Mouse (Mus musculus): ENCODE measurements around the gene Acvr2b. TPM values are rescaled to one million over a fixed set of nuclear protein-coding genes. Genes with fewer than 3 reads are reported as not detected.
A peak's percentile ranks its signal among the peaks of the same experiment; 100 is the strongest.

Gene Acvr2b
- total RNA-seq, 4 experiments from 2014 or later = 10.6 to 14.9 (median 13.3) TPM

DNA sequence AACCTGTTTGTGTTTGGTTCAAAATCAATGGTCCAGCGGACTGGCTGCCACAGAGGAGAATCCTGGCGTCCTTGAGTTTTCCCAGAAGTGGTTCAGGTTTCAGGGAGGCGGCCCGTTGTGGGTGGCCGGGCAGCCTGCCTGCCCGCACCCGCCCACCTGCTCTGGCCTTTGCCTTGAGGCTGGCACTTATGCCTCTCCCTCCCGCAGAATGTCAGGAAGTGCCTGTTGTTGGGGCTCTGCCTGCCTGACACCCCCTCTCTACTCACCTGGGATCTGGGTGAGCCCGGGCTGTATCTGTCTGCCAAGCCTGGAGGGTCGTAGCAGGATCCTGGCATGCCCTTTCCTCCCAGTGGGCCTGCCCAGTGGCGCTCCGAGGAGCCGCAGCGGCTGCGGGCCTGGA lies 6.0 kb downstream of the Acvr2b start:
- no peak for DNase-seq (ENCODE audit: low spot score in 2 of 2)

DNA sequence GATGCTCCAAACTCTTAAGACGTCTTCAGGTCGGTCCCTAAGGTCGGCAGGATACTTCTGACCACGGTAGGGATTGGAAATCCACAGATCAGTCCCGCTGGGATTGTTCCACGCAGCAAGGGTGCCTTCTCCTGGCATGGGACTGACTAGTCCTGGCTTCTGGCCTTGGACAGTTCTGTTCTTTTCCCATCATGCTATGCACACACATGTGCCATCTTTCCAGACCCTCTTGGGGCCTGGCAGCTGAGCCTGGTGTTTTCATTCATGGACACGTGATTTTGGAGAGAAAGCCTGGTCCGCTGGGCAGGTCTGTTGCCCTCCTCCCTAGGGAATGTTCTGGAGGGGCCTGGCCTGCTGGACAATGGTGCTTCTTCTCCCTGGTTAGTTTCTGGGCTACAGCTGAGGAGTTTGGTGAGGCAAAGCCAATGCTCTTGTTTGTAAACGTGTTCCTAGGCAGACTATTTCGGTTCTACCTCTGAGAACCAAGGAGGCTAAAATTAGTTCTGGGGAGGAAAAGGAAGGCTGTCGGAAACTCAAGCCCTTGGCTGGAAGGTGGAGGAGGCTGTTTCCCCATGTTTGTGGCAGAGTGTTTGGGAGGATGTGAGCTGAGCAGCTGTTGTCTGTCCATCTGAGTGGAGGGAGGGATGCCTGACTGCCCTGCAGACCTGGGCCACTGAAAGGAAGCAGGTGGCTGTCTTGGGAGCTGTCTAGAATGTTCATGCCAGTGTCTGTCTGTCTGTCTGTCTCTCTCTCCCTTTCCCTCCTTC lies 7.2 kb downstream of the Acvr2b start:
- no peak for DNase-seq (ENCODE audit: low spot score in 2 of 2)

DNA sequence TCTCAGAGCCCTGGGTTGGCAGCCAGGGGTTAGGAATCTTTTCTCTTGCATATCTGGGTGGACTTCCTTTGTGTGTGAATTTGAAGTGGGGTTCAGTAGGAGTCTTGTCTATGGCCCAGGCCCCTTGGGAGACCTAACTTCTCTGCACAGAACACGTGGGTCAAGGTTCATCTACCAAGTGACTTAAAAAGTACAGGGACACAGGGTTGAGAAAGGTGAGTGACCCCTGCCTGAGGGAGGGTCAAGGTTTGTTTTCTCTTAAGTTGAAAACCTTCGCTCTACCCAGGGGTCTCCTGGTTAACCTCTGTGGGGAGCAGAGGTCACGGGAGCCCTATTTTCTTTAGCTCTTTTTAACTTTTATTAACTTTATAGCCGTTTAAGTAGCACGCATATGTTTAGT lies 7.9 kb downstream of the Acvr2b start:
- no peak for DNase-seq (ENCODE audit: low spot score in 2 of 2)

DNA sequence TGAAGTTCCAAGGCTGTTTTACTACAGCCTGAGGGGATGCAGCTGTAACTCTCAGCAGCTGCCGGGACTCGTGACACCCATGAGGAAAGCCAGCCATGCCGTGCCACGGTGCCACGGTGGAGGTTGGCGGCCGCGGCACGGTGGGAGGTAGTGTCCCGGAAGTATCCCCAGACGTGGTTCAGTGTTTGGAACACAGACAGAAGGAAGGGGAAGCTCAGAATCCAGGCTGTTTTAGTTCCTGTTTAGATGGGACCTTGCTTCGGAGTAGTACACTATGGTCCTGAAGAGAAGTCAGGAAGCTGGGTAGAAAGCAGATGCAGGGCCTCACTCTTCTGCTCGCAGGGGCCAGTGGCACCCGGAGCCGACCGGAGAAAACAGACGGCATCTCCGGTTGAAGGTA lies 16.1 kb downstream of the Acvr2b start:
- no peak for DNase-seq (ENCODE audit: low spot score in 2 of 2)

DNA sequence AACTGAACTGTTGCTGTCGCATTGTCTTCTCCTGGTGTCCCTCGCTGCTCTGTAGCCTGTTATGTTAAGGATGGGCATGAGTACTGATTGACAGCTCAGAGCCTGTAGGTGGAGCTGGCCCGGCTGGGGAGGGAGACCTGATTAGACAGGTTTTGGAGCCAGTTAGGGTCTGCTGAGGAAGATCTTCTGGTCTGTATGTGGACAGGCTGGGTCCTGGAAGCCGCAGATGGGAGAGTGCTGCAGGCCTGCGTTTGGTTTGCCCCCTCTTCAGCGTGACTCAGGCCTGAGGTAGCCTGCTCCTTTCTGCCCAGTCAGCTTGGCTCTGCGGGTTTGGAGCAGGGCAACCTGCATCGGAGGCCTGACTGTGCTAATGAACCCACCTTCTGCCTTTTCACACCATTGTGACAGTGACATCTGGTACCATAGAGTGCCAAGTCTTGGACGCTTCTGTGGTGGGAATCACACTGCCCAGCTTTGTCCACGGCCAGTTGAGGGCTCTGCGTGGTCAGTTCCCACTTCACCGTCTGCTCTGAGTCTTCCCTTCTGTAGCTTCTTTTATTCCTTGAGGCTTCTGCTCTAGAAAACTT lies 18.0 kb downstream of the Acvr2b start:
- DNase-seq (ENCODE audit: low spot score in 2 of 2) = no peak

DNA sequence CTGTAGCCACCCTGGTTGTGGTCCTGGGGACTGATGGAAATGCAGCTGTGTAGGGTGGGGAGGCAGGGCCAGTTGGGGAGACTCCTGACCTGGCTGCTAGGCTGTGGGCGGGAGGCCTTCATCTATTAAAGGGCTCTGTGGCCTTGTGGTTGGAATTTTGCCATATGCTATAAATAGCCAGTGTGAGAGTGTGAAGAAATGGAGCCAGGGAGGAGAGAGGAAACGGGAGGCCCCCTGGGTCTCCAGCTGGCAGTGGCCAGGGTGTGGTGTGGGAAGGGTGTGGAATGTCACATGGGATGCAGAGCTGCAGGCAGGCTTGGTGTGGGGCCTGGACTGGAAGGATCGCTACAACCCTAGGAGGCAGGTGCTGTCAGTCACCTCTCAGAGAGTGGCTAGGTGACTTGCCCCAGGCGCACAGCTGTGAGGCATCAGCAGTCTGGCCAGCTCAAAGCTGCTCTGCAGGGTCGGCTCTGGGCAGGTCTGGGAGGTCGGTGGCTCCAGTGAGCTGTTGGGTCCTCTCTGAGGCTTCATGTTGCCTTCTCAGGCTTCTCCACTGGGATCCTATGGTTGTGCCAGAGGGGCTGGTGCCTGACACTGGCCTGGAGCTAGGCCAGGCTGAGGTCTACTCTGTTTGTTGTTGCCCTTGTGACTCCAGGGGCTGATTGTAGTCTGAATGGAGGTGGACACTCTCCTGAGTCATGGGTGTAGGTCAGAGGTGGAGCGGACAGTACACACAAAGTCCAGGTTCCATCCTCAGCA lies 23.5 kb downstream of the Acvr2b start:
- DNase-seq (ENCODE audit: low spot score in 2 of 2) = no peak

DNA sequence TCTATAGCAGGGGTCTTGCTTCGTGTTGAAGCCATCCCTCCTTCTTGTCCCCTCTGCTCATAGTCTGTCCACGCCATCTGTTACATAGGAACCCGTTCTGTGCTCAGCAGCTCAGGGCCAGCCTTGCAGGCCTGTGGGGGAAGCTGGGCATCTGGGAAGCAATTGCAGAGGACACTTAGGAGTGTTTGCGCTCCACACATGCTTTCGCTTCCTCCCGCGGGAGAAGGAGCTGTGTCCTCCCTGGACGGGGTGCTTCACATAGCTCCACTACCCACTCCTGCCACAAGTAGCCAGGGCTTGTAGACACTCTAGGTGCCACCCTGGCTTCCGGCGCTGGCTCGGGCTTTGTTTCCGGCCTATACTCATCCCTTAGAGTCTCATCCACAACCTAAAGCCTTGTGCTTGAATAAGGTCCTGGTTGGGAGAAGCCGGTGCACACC lies 24.1 kb downstream of the Acvr2b start:
- DNase-seq (ENCODE audit: low spot score in 2 of 2) = no peak

DNA sequence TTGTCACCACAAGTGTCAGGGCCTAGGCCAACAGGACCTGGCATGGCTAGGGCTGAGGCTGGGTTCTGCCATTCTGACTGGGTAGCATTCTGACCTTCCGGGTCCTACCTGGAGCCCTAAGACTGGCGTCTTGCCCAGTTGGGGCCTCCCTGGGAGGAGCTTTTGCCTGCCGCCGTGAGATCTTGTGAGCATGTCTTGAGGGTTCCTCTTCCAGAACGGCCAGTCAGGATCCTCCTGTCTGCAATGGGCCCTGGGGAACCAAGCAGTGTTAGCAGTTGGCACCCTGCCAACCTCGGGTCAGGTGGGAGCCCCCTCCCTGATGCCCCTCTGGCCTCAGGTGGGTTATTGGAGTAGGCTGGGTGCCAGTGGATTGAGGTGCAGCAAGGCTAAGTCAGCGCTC lies 24.6 kb downstream of the Acvr2b start:
- DNase-seq (ENCODE audit: low spot score in 2 of 2) = no peak

DNA sequence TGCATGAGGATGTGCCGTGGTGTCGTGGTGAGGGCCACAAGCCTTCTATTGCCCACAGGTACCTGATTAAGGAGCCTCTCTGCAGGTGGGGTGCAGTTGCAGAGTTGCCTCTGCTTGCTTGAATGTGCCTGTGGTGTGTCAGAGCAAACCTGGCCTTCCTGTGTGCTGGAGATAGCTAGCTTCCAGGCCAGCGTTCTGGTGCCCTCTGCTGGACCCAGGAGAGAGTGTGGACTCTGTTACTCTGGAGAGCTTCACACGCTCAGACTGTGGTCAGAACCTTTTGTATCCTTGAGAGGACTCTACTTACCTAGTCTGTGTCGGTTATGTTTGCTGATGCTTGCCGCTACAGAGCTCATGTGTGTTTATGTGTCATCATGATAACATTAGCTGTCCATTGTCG lies 28.4 kb downstream of the Acvr2b start:
- peak; percentile 66 to 82 for DNase-seq (ENCODE audit: low spot score in 2 of 2)

DNA sequence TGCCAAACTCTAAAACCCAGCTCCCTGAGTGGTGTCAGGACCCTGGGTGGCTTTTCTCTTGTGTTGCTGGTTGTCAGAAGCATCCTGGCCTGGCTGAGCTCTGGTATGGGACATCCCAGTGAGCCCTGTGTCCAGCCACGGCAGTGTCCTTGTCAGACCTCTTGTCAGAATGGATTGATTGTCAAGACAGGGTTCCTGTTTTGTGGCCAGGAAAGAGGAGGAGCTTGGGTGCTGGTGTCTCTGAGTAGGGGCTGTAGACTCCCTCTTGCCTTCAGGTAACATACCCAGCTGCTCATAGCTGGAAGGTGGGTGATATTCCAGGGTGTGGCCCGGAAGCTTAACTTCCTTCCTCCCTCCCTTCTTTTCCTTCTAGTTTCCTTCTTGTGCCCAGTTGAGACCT lies 33.9 kb downstream of the Acvr2b start:
- DNase-seq (ENCODE audit: low spot score in 2 of 2) = no peak

DNA sequence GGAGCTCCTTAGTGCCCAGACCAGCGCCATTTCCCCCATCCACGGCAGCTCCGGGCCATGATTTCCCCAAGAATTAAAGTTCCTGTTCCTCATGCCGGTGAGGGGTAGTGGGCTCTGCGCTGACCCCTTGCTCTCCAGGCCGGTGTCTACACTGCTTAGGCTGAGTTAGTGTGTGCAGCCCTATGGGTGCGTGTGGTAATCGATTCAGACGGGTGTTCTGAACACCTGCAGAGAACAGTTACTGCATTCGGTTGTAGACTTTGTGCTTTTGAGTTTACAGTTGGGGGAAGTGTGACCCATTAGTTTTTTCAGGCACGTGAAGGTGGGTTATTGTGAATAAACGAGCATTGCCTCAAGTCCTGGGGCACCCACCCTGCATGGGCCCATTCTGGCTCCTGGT lies 36.1 kb downstream of the Acvr2b start:
- DNase-seq (ENCODE audit: low spot score in 2 of 2) = no peak

DNA sequence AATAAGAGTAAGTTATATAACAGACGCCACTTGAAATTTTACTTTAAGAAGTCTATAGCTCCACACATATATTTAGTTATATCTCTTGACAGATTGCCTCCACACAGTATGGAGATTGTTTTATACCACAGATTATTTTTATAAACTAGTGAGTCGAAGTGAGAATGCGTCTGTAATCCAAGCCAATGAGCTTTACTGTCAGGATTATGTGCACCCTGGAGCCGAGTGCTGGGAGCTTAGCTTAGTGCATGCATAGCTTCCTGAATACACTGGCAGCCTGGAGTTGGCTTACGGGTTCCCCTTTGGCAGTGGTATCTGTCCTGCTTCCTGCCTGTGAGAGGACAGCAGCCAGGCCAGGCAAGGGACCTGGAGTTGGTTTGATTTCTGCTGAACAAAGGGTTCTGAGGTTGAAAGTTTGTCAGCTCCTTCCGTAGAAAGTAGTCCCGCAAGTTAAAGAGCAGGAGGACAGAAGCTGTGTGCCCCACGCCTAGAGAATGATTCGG lies 36.6 kb downstream of the Acvr2b start:
- no peak for DNase-seq (ENCODE audit: low spot score in 2 of 2)

DNA sequence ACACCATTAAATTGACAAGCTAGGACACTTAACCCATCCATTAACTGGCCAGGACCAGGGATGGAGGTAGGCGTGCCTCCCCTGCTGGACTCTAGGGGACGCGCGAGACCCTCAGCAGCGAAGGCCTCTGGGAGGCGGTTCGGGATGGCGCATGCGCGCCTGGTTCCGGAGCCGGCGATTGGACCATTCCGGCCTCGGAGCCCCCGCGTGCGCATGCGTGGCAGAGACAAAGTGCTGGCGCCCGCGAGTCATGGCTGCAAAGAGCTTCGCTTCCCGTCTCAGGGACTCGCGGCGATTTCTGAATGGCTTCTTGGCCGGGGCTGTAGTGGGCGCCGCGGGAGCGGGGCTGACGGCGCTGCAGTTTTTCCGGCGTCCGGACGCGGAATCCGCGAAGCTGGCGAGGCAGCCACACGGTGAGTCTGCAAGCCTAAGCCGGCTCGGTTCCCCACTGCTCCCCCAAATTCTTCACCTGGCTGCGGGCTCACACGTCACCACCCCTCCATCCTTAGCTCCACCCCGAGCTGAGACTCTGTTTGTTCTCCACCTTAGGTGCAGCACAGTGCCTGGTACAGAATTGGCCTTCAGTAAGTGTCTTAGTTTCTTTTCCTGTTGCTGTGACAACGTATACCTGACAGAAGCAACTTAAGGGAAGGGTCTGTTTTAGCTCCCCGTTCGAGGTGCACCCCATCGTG lies 43.0 kb downstream of the Acvr2b start, which contains the start of gene Exog:
Gene Exog (plus strand): TSS at position 206 of the 692 bp plus-strand sequence.
- peak; percentile 95 to 99 for DNase-seq (ENCODE audit: low spot score in 2 of 2)

DNA sequence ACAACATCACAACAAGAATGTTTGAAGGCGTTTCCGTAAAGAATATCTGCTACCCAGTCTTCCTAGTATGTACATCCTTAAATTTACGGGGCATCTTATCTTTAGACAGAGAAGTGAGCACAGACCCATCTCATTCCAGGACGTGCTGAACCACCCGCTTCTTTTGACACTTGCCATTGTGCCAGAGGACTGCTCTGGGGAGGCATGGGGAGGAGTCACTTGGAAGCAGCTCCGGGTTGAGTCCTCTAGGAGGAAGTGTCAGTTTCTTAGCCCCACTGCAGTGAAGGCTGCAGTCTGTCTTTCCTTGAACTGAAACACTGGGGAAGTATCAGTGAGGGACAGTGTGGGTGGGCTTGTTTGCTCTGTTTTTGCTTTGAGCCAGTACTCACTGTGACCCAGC lies 43.8 kb downstream of the Acvr2b start:
- no peak for DNase-seq (ENCODE audit: low spot score in 2 of 2)

DNA sequence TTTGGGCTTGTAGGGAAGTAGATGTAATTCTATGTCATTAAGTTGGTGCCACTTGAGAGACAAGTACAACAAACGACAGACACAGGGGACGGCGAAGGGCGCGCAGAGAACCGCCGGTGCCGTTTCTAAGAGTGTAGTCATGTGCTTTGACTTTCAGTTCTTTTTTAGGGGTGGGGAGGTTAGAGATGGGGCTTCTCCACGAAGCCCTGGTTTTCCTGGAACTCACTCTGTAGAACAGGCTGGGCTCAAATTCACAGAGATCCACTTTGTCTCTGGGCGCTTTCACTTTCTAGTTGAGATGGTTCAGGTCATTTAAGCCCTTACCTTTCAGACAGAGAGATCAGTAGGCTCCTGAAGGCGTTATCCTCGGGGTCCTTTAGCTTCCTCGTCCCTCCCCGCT lies 54.0 kb downstream of the Acvr2b start:
- no peak for DNase-seq (ENCODE audit: low spot score in 2 of 2)

DNA sequence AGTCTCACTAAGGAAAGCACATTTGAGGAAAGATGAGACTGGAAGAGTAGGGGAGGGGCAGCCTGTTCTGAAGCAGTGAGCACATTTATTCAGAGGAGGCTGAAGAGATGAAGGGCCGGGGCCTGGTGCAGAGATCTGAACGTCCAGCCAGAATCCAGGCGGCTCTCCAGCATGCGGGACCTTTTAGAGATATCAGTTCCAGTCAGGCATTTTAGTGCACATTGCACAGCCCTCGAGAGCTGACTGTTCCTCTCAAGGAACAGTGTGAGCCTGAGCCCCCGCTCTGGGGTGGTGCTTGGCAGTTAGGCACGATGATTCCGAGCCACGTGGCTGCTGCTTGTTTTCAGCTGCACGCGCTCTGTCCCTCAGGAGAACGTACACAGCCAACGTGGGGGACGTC lies 55.2 kb downstream of the Acvr2b start:
- DNase-seq (ENCODE audit: low spot score in 2 of 2) = no peak

DNA sequence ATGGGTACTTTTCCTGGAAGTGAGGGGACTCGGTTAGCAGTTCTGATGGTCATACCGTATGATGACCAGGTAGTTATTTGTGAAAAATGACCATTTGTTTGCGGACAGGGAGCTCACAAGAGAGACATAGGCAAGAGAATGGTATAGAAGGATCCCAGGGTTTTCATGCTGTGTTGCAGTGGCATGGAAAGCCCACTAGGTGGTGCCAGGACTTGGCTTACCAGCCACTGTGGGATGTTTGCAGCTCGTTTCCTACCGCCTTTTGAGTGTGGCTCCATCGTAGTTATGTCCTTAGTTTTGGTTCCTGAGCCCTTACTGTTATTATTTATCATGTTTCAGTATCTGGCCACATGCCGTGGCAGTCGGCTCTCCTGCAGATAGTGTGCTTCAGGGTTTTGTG lies 58.5 kb downstream of the Acvr2b start:
- peak; percentile 45 to 81 for DNase-seq (ENCODE audit: low spot score in 2 of 2)

DNA sequence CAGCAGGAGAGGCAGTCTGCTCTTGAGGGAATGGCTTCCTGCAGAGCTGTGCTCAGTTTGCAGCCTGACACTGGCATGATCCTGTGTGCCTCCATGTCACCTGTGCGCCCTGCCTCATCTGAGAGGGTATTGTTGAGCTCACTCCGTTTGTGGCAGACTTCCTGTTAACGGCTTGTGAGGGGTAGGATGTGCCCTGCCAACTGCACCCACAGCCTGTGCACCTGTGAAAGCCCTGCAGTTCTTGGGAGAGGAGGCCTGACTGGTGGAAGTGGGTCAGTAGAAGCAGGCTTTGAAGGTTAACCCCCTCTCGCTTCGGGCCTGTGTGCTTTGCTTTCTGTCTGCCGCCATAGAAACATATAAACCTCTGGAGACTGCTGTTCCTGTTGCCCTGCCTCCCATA lies 63.1 kb downstream of the Acvr2b start:
- DNase-seq (ENCODE audit: low spot score in 2 of 2) = no peak

DNA sequence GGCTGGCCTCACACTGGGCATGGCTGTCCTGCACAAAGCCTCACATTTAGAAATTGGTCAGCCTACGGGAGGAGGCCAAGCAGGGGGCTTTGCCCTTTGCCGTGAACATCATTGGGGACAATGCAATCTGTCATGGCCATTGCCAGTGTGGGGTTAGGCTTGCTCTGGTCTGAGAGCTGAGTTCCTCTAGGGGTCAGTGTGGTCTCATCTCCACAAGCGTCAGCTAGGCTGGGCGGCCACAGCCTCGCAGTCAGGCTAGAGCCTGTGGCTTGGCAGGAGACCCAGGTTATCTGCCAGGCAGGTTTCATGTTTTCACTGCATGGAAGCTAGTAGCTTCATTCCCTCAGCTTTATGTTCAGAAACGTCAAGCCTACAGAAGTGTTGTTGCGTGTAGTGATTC lies 63.7 kb downstream of the Acvr2b start:
- DNase-seq (ENCODE audit: low spot score in 2 of 2) = no peak

DNA sequence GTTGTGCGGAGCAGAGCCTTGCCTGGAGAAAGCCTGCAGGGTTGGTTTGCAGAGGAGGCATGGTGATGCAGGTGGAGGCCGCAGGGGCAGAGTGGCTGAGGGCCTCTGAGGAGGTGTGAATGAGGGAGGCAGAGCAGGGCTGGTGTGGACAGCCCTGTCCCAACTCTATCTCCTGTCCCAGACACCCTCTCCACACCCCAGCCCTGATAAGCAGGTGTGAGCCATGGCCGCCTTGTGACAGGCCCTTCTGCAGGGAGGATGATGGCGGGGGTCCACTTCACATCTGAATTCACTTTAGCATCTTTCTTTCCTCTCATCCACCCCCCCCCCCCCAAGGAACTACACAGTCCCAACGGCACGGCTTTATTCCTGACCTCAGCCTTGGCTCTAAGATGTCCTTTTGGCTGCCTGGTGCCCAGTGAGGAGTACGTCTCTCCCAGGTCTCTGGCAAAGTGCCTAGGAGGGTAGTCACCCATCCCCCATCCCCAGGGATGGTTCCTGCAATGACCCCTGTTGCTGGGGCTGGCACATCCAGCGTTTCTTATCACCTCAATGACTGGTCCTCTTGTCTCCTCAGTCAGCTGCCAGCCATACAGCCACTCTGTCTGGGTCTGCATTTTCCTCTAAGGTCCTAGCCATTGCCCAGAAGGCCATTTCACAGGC lies 67.9 kb downstream of the Acvr2b start:
- DNase-seq (ENCODE audit: low spot score in 2 of 2) = no peak

DNA sequence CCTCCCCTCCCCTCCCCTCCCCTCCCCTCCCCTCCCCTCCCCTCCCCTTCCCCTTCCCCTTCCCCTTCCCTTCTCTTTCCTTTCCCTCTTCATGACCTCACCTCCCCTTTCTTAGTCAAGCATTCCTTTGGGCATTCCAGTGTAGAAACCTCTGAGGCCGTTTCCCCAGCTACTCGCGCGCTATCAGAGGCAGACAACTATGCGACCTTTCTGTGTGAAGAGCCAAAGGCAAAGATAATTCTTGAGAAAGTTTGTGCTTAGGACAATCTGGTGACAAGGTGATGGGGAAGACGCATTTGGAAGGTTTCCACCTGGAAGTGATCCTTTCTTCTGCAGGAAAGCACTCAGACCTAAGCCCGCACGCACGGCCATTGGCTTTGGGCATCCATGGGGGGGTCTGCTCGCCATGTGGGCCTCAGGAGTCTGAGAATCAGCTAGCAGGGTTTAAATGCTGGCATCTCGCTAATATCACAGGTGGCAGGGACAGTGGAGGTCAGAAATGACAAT lies 70.5 kb downstream of the Acvr2b start:
- no peak for DNase-seq (ENCODE audit: low spot score in 2 of 2)

Data from layer of hippocampus, adult 8-10 months (tissue).